Mouse (Mus musculus): ENCODE measurements at regions not wholly inside any gene's neighbourhood (a gene's known extent, or its start where the extent isn't known, plus 50 kb on each side); places are given as distances from the start of the nearest gene placed in this dataset.
"Not testable (repeated sequence)": the region's sequence is repeated elsewhere in the genome, so short reads cannot be mapped to it uniquely, and the experiment has no call there.

DNA sequence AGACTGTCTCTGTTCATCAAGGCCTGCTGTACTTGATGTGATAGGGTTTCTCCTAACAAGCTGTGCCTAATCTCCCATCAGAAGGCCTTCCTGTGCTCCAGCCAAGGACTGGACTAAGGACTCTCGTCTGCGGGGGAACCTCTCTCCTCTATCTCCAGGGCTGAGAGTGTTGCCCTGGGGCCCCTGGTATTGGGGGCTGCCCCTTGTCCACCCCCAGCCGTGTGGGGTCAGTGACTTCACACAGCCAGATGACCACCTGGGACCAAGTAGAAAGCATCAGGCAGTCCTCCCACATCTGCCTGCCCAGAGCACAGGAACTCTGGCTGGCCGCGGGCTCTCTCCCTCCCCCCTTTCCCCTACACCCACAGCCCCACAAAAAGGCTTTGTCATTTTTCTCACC is 651.5 kb upstream of the Kif2b start:
- no peaks in the 10 kb centered on the region for H3K4me1 ChIP-seq (ENCODE audit: control insufficient read depth, insufficient read depth, low read length)
- no peaks in the 10 kb centered on the region for H3K27me3 ChIP-seq (ENCODE audit: control insufficient read depth, insufficient read depth, low read length)
- 71% methylated on average over 5 of the region's 5 CpGs for WGBS
- H3K9ac ChIP-seq (ENCODE audit: low read length) = no peak overlapping the region
- H3K27ac ChIP-seq (ENCODE audit: low read depth, low read length) = no peak overlapping the region
- H3K4me2 ChIP-seq (ENCODE audit: low read depth) = no peak overlapping the region
- DNase-seq (ENCODE audit: low spot score) (no peak), ATAC-seq (ENCODE audit: insufficient read depth, low FRiP score, low TSS enrichment) (no peak)
- H3K9me3 ChIP-seq (ENCODE audit: control insufficient read depth, low read length) = no peaks in the 10 kb centered on the region
- no peaks in the 10 kb centered on the region for H3K36me3 ChIP-seq (ENCODE audit: control insufficient read depth, insufficient read depth, low read length)
- no peak overlapping the region for H3K4me3 ChIP-seq (ENCODE audit: low read depth, low read length)

DNA sequence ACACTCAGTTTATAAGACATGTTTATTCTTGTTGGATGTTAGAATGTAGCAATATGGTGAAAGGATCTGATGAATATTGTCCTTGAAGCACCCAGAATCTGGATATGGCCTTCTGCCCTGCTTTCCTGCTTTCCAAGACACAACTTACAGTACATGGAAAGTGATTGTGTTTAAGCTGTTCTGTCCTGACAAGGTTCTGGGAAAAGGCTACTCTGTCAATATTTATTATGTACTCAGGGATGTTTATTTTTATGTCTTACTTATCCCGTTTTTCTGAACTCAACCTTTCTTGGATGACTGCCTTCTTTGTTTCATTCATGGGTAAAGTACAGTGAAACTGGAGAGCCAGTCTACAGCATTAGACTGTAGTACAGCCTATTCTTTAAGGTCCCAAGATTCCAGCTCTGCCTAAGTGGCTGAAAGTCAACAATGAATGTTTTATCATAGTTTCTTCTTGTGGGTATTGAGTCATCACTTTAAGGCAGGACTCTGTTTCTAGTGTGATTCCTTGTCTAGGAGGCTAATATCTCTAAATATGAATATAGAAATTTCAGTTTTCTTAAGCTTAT is 631.7 kb upstream of the Kif2b start:
- ATAC-seq (ENCODE audit: insufficient read depth, low FRiP score, low TSS enrichment) (no peak), DNase-seq (ENCODE audit: low spot score) (no peak)
- Histone ChIP-seq H3K36me3 (ENCODE audit: control insufficient read depth, insufficient read depth, low read length) (no peaks in the 10 kb centered on the region), H3K27me3 (ENCODE audit: control insufficient read depth, insufficient read depth, low read length) (no peaks in the 10 kb centered on the region), H3K4me2 (ENCODE audit: low read depth) (no peak overlapping the region), H3K9ac (ENCODE audit: low read length) (no peak overlapping the region), H3K9me3 (ENCODE audit: control insufficient read depth, low read length) (no peaks in the 10 kb centered on the region), H3K4me1 (ENCODE audit: control insufficient read depth, insufficient read depth, low read length) (no peaks in the 10 kb centered on the region), H3K4me3 (ENCODE audit: low read depth, low read length) (no peak overlapping the region), H3K27ac (ENCODE audit: low read depth, low read length) (no peak overlapping the region)
- WGBS = 61% methylated on average over 1 of the region's 1 CpGs

DNA sequence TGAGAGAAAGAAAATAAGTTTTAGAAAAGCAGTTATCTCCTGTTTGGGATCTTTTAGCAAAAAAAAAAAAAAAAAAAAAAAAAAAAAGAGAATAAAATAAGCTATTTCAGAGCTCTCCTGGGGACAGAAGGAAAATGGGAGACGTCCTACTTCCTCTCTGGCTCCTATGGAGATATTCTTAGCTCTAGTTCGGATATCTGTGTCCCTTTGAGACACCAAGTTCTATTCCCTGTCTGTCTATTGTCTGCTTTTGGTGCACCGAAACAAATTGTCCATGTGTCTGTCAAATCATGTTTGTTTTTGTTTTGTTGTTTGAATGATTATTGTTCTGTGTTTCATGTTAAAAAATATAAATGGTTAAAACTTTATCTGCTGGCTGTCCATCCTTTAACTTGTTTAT is 601.0 kb upstream of the Kif2b start:
- H3K27me3 ChIP-seq (ENCODE audit: control insufficient read depth, insufficient read depth, low read length); H3K4me1 ChIP-seq (ENCODE audit: control insufficient read depth, insufficient read depth, low read length); H3K4me3 ChIP-seq (ENCODE audit: low read depth, low read length); ATAC-seq (ENCODE audit: insufficient read depth, low FRiP score, low TSS enrichment); H3K36me3 ChIP-seq (ENCODE audit: control insufficient read depth, insufficient read depth, low read length); H3K4me2 ChIP-seq (ENCODE audit: low read depth); DNase-seq (ENCODE audit: low spot score); H3K9ac ChIP-seq (ENCODE audit: low read length); H3K9me3 ChIP-seq (ENCODE audit: control insufficient read depth, low read length); H3K27ac ChIP-seq (ENCODE audit: low read depth, low read length): not testable (repeated sequence)
- 80% methylated on average over 3 of the region's 3 CpGs for WGBS

- Histone ChIP-seq H3K27ac (ENCODE audit: low read depth, low read length) (no peak overlapping the region), H3K4me1 (ENCODE audit: control insufficient read depth, insufficient read depth, low read length) (no peaks in the 10 kb centered on the region), H3K9me3 (ENCODE audit: control insufficient read depth, low read length) (no peaks in the 10 kb centered on the region), H3K36me3 (ENCODE audit: control insufficient read depth, insufficient read depth, low read length) (no peaks in the 10 kb centered on the region), H3K4me3 (ENCODE audit: low read depth, low read length) (no peak overlapping the region), H3K27me3 (ENCODE audit: control insufficient read depth, insufficient read depth, low read length) (no peaks in the 10 kb centered on the region), H3K9ac (ENCODE audit: low read length) (no peak overlapping the region), H3K4me2 (ENCODE audit: low read depth) (no peak overlapping the region)
- ATAC-seq (ENCODE audit: insufficient read depth, low FRiP score, low TSS enrichment) (no peak), DNase-seq (ENCODE audit: low spot score) (no peak)
Observed at GRCm38 (mm10) chr11:92153124-92153523, 575.8 kb upstream of the Kif2b start.

GRCm38 (mm10) chr11:92135677-92136076 is 558.3 kb upstream of the Kif2b start:
- Histone ChIP-seq H3K27me3 (ENCODE audit: control insufficient read depth, insufficient read depth, low read length) (no peaks in the 10 kb centered on the region), H3K9me3 (ENCODE audit: control insufficient read depth, low read length) (no peaks in the 10 kb centered on the region), H3K36me3 (ENCODE audit: control insufficient read depth, insufficient read depth, low read length) (no peaks in the 10 kb centered on the region), H3K4me2 (ENCODE audit: low read depth) (no peak overlapping the region), H3K27ac (ENCODE audit: low read depth, low read length) (no peak overlapping the region), H3K9ac (ENCODE audit: low read length) (no peak overlapping the region), H3K4me1 (ENCODE audit: control insufficient read depth, insufficient read depth, low read length) (no peaks in the 10 kb centered on the region), H3K4me3 (ENCODE audit: low read depth, low read length) (no peak overlapping the region)
- DNase-seq (ENCODE audit: low spot score) (peak; percentile 19), ATAC-seq (ENCODE audit: insufficient read depth, low FRiP score, low TSS enrichment) (peak; percentile 84)
- 29% methylated on average over 1 of the region's 1 CpGs for WGBS

DNA sequence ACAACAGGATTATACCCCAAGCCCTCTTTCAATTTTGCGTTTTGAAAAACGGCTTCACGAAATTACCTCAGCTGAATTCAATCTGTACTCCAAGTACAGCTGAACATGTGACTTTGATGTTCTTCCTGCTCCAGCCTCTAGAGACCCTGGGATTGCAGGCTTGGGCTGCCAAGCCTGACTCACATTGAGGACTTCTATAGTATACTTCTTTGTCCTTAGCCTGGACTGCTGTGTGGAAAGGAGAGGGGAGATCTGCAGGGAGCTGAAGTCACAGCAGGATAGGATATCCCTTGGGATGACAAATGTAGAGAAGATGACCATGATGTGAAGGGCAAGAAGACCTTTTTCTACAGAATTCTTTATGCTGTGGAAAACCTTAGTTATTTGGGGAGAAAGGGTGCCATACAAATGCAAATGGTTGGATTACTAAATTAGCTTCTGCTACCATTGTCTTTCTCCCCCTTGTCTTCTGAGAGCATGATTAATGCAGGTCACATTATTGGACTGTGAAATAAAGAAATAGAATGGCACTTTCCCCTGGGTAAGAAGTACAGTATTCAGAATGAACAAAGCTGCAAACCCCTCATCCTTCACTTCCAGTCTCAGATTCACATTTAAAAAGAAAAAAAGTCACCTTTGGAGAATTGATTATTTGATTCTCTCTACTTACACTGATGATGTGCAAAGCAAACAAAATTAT is 557.7 kb upstream of the Kif2b start:
- no peaks in the 10 kb centered on the region for H3K36me3 ChIP-seq (ENCODE audit: control insufficient read depth, insufficient read depth, low read length)
- no peaks in the 10 kb centered on the region for H3K4me1 ChIP-seq (ENCODE audit: control insufficient read depth, insufficient read depth, low read length)
- no peaks in the 10 kb centered on the region for H3K27me3 ChIP-seq (ENCODE audit: control insufficient read depth, insufficient read depth, low read length)
- WGBS = 52% methylated on average over 3 of the region's 3 CpGs
- no peaks in the 10 kb centered on the region for H3K9me3 ChIP-seq (ENCODE audit: control insufficient read depth, low read length)
- DNase-seq (ENCODE audit: low spot score) (peak; percentile 55), ATAC-seq (ENCODE audit: insufficient read depth, low FRiP score, low TSS enrichment) (peak; percentile 93)
- no peak overlapping the region for H3K9ac ChIP-seq (ENCODE audit: low read length)
- no peak overlapping the region for H3K4me2 ChIP-seq (ENCODE audit: low read depth)
- H3K27ac ChIP-seq (ENCODE audit: low read depth, low read length) = no peak overlapping the region
- H3K4me3 ChIP-seq (ENCODE audit: low read depth, low read length) = no peak overlapping the region

- no peaks in the 10 kb centered on the region for H3K9me3 ChIP-seq (ENCODE audit: control insufficient read depth, low read length)
- H3K9ac ChIP-seq (ENCODE audit: low read length) = no peak overlapping the region
- no peak overlapping the region for H3K4me2 ChIP-seq (ENCODE audit: low read depth)
- no peak for DNase-seq (ENCODE audit: low spot score)
- no peaks in the 10 kb centered on the region for H3K27me3 ChIP-seq (ENCODE audit: control insufficient read depth, insufficient read depth, low read length)
- H3K4me1 ChIP-seq (ENCODE audit: control insufficient read depth, insufficient read depth, low read length) = no peaks in the 10 kb centered on the region
- ATAC-seq (ENCODE audit: insufficient read depth, low FRiP score, low TSS enrichment) = no peak
- WGBS = 86% methylated on average over 2 of the region's 2 CpGs
- H3K4me3 ChIP-seq (ENCODE audit: low read depth, low read length) = no peak overlapping the region
- no peaks in the 10 kb centered on the region for H3K36me3 ChIP-seq (ENCODE audit: control insufficient read depth, insufficient read depth, low read length)
- H3K27ac ChIP-seq (ENCODE audit: low read depth, low read length) = no peak overlapping the region
Observed at GRCm38 (mm10) chr11:92084766-92085165, 507.4 kb upstream of the Kif2b start.

DNA sequence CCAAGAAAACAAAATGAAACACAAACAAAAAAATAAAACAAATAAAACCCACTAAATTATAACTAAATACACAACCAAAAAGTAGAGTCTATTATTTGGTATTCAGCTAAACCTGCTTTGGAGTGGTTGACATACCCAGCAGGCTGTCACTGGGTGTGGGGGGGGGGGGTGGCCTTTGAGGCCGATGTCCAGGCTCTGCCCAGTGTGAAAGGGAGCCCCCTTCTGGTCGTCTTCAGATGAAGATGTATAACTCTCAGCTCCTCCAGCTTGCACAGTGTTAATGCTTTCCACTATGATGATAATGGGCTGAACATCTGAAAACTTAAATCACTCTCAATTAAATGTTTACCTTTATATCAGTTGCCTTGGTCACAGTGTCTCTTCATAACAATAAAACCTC is 464.3 kb upstream of the Kif2b start:
- ATAC-seq (ENCODE audit: insufficient read depth, low FRiP score, low TSS enrichment) = peak; percentile 41; the same call in 1 of the 2 replicates
- Histone ChIP-seq H3K9me3 (ENCODE audit: control insufficient read depth, low read length) (no peaks in the 10 kb centered on the region), H3K4me1 (ENCODE audit: control insufficient read depth, insufficient read depth, low read length) (no peaks in the 10 kb centered on the region), H3K4me3 (ENCODE audit: low read depth, low read length) (no peak overlapping the region), H3K4me2 (ENCODE audit: low read depth) (no peak overlapping the region), H3K36me3 (ENCODE audit: control insufficient read depth, insufficient read depth, low read length) (no peaks in the 10 kb centered on the region), H3K27me3 (ENCODE audit: control insufficient read depth, insufficient read depth, low read length) (no peaks in the 10 kb centered on the region), H3K9ac (ENCODE audit: low read length) (no peak overlapping the region), H3K27ac (ENCODE audit: low read depth, low read length) (no peak overlapping the region)
- 11% methylated on average over 2 of the region's 2 CpGs for WGBS
- DNase-seq (ENCODE audit: low spot score) = peak; percentile 25

DNA sequence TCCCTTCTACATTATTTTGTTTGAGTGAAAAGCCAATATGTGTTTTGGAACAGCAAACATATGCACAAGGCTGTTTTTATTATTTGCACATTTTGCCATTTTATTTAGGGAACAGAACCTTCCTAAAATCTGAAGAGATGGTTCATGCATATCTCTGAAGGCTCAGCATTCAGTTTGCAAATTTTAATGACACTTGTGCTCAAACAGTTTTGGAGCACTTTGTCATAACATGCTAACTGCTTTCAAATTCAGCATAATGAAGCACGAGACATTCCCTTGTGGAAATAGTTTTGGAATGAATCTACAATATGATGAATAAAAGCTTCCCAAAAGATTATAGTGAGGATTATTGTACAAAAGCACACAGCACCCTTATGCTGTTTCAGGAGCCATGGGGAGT is 462.8 kb upstream of the Kif2b start:
- no peaks in the 10 kb centered on the region for H3K36me3 ChIP-seq (ENCODE audit: control insufficient read depth, insufficient read depth, low read length)
- WGBS = 86% methylated on average over 1 of the region's 1 CpGs
- H3K9ac ChIP-seq (ENCODE audit: low read length) = no peak overlapping the region
- H3K9me3 ChIP-seq (ENCODE audit: control insufficient read depth, low read length) = no peaks in the 10 kb centered on the region
- no peak for ATAC-seq (ENCODE audit: insufficient read depth, low FRiP score, low TSS enrichment)
- H3K4me2 ChIP-seq (ENCODE audit: low read depth) = no peak overlapping the region
- H3K27me3 ChIP-seq (ENCODE audit: control insufficient read depth, insufficient read depth, low read length) = no peaks in the 10 kb centered on the region
- H3K4me3 ChIP-seq (ENCODE audit: low read depth, low read length) = no peak overlapping the region
- no peak overlapping the region for H3K27ac ChIP-seq (ENCODE audit: low read depth, low read length)
- H3K4me1 ChIP-seq (ENCODE audit: control insufficient read depth, insufficient read depth, low read length) = no peaks in the 10 kb centered on the region
- DNase-seq (ENCODE audit: low spot score) = no peak

Data from neural tube, embryonic 11.5 days (tissue).